Mouse (Mus musculus): ENCODE measurements around the gene Slc25a25. TPM values are rescaled to one million over a fixed set of nuclear protein-coding genes. Genes with fewer than 3 reads are reported as not detected.

Slc25a25 gene
- polyA plus RNA-seq, 1 experiment from 2014 or later, result 30.4 TPM

DNA sequence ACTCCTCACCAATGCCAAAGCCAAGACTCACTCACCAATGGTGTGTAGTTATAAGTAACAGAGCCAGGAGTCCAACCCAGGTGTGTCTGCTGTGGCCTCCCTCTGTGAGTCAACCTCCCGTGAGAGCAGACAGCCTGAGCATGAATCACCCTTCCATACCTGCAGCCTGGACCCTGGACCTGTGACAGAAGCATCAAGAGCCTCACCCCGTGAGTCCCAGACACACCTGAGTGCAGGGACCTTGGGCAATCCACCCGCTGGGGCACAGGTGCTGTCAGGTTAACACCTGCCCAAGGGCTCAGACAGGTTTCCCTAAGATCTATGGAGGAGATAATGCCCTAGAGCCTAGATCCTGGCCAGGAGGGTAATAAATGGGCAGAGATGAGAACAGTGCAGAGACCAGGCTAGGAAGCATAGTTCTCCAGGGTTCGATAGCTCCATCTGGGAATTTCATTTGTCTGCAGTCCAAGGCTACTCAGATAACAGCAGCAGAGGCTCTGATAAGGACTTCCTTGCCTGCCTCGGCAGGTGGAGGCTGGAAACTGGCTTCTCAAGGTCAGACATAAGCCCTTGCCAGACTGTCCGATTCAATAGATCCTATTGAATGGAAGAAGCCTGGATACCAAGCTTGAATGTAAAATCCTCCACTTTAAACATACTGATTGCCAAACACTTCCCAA lies 19.9 kb upstream of the Slc25a25 start:
- no peak overlapping the region for H3K4me2 ChIP-seq (ENCODE audit: low read length)
- ATAC-seq (no peak), DNase-seq (ENCODE audit: low spot score) (no peak)
- no peak overlapping the region for H3K27ac ChIP-seq (ENCODE audit: low read depth, low read length)
- 85% methylated on average over 6 of the region's 6 CpGs for WGBS
- no peaks in the 10 kb centered on the region for H3K9me3 ChIP-seq (replicated peaks; ENCODE audit: control insufficient read depth, low read length)
- no peaks in the 10 kb centered on the region for H3K36me3 ChIP-seq (ENCODE audit: control insufficient read depth, insufficient read depth, low read length)
- no peak overlapping the region for H3K4me3 ChIP-seq (ENCODE audit: low read depth, low read length)
- H3K4me1 ChIP-seq (ENCODE audit: control insufficient read depth, insufficient read depth, low read length), result no peaks in the 10 kb centered on the region
- H3K27me3 ChIP-seq (replicated peaks; ENCODE audit: control insufficient read depth, insufficient read depth, low read length), result no peaks in the 10 kb centered on the region
- no peak overlapping the region for H3K9ac ChIP-seq (ENCODE audit: low read length)

DNA sequence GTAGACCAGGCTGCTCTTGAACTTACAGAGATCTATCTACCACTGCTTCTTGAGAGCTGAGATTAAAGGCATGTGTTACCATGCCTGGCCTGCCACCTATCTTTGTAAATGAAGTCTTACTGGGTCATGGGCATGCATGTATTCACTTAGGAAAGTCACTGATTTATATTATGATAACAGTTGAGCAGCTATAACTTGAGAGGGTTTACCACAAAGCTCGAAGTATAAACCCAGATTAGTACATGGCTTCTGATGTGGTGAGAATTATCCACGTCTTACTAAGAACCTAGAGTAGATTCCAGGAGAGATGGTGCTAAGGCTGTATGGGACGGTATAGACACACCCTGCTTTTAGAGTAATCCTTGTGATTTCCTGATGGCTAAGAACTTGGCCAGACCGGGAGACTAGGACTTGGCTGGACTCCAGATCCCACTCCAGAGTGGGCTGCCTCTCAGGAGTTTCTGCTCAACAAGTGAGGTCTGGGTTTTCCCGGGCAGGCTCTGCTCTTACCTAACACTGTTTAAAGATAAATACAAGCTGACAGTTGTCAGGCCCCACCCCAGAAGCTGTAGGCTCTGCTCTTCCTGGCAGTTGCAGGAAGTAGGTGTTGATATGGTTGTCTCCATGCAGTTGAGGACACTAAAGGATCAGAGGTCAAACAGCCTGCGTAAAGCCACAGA lies 13.1 kb upstream of the Slc25a25 start:
- no peak overlapping the region for H3K4me2 ChIP-seq (ENCODE audit: low read length)
- no peaks in the 10 kb centered on the region; the same call in 1 of the 2 replicates for H3K4me1 ChIP-seq (ENCODE audit: control insufficient read depth, insufficient read depth, low read length)
- no peak overlapping the region for H3K9ac ChIP-seq (ENCODE audit: low read length)
- no peaks in the 10 kb centered on the region for H3K9me3 ChIP-seq (replicated peaks; ENCODE audit: control insufficient read depth, low read length)
- H3K4me3 ChIP-seq (ENCODE audit: low read depth, low read length), result no peak overlapping the region
- WGBS, result 76% methylated on average over 6 of the region's 6 CpGs
- H3K27ac ChIP-seq (ENCODE audit: low read depth, low read length), result no peak overlapping the region
- no peaks in the 10 kb centered on the region for H3K36me3 ChIP-seq (ENCODE audit: control insufficient read depth, insufficient read depth, low read length)
- no peaks in the 10 kb centered on the region for H3K27me3 ChIP-seq (replicated peaks; ENCODE audit: control insufficient read depth, insufficient read depth, low read length)
- no peak for ATAC-seq
- DNase-seq (ENCODE audit: low spot score), result no peak

DNA sequence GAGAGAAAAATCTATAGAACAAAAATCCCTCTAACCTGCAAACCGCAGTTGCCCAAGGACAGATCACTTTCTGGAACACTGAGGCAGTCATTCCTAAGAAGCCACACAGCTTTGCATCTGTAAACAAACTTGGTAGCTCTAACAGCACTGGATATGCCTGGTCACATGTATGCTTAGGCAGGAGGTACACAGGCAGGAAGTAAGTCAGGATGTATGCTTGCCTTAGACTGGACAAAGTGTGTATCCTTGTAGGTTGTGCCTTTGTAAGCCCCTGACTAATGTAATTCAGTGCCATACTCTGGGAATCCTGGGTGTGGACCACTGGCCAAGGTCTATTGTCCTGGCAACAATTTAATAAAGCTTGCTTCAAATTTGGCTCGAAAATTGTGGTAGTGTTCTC lies 12.5 kb upstream of the Slc25a25 start:
- Histone ChIP-seq H3K27ac (ENCODE audit: low read depth, low read length) (no peak overlapping the region), H3K36me3 (ENCODE audit: control insufficient read depth, insufficient read depth, low read length) (no peaks in the 10 kb centered on the region), H3K4me1 (ENCODE audit: control insufficient read depth, insufficient read depth, low read length) (no peaks in the 10 kb centered on the region; the same call in 1 of the 2 replicates), H3K9me3 (replicated peaks; ENCODE audit: control insufficient read depth, low read length) (no peaks in the 10 kb centered on the region), H3K27me3 (replicated peaks; ENCODE audit: control insufficient read depth, insufficient read depth, low read length) (no peaks in the 10 kb centered on the region), H3K9ac (ENCODE audit: low read length) (no peak overlapping the region), H3K4me3 (ENCODE audit: low read depth, low read length) (no peak overlapping the region), H3K4me2 (ENCODE audit: low read length) (no peak overlapping the region)
- DNase-seq (ENCODE audit: low spot score) (no peak), ATAC-seq (no peak)
- 82% methylated on average over 2 of the region's 2 CpGs for WGBS

DNA sequence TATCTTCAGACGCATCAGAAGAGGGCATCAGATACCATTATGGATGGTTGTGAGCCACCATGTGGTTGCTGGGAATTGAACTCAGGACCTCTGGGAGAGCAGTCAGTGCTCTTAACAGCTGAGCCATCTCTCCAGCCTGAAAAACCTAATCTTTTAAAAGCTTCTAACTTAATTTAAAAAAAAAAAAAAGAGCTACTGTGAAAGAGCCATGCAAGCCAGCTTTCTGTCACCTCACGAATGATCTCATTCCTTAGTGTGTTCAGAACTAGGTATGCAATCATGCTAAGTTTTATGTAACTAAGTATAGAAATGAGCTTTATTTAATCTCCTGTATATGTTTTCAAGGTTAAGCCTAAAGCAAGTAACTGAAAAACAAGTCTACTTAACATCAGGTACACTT lies 8.4 kb upstream of the Slc25a25 start:
- Histone ChIP-seq H3K4me2 (ENCODE audit: low read length) (no peak overlapping the region), H3K36me3 (ENCODE audit: control insufficient read depth, insufficient read depth, low read length) (peaks cover 9% of the 10 kb centered on the region), H3K4me1 (ENCODE audit: control insufficient read depth, insufficient read depth, low read length) (no peaks in the 10 kb centered on the region; the same call in 1 of the 2 replicates), H3K4me3 (ENCODE audit: low read depth, low read length) (no peak overlapping the region), H3K27me3 (replicated peaks; ENCODE audit: control insufficient read depth, insufficient read depth, low read length) (no peaks in the 10 kb centered on the region), H3K9ac (ENCODE audit: low read length) (no peak overlapping the region), H3K9me3 (replicated peaks; ENCODE audit: control insufficient read depth, low read length) (no peaks in the 10 kb centered on the region), H3K27ac (ENCODE audit: low read depth, low read length) (no peak overlapping the region)
- ATAC-seq, result no peak
- no peak for DNase-seq (ENCODE audit: low spot score)
- 91% methylated on average over 2 of the region's 2 CpGs for WGBS

DNA sequence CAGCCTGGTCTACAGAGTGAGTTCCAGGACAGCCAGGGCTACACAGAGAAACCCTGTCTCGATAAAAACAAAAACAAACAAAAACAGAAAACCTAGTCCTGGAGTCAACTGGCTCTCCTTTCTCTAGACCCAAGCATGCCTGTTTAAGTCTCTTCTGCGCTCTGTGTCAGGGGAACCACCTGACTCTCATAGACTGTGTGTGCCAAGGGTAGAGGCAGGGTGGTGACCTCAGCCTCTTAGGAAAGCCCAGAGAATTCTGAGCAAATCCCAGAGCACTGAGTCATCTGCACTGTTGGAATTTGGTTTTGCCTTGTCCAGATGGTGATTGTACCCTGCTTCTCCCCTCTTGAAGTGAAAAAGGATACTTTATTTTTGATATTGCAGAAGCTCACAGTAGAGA lies 7.1 kb upstream of the Slc25a25 start:
- Histone ChIP-seq H3K4me1 (ENCODE audit: control insufficient read depth, insufficient read depth, low read length) (no peaks in the 10 kb centered on the region), H3K9ac (ENCODE audit: low read length) (no peak overlapping the region), H3K4me2 (ENCODE audit: low read length) (no peak overlapping the region), H3K27me3 (replicated peaks; ENCODE audit: control insufficient read depth, insufficient read depth, low read length) (no peaks in the 10 kb centered on the region), H3K27ac (ENCODE audit: low read depth, low read length) (no peak overlapping the region), H3K36me3 (ENCODE audit: control insufficient read depth, insufficient read depth, low read length) (peaks cover 9% of the 10 kb centered on the region), H3K4me3 (ENCODE audit: low read depth, low read length) (no peak overlapping the region), H3K9me3 (replicated peaks; ENCODE audit: control insufficient read depth, low read length) (no peaks in the 10 kb centered on the region)
- no peak for DNase-seq (ENCODE audit: low spot score)
- 91% methylated on average over 2 of the region's 2 CpGs for WGBS
- no peak for ATAC-seq

DNA sequence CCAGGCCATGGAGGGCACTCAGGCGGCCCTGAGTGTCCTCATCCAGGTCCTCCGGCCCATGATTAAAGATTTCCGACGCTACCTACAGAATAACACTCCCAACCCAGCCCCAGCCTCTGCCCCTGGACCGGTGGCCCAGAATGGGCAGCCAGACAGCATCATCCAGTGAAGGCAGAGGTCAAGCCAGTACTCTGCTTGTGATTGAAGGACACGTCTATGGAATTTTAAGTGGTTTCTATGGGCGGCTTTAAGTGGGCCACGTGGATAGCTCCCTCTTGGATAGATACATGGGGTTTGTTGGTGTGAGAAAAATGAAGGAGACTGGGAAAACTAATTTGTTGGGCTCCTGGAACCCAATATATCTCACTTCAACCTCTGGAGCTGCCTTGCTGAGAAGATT lies 3.9 kb upstream of the Slc25a25 start:
- Histone ChIP-seq H3K27ac (ENCODE audit: low read depth, low read length) (no peak overlapping the region), H3K4me3 (ENCODE audit: low read depth, low read length) (no peak overlapping the region), H3K27me3 (replicated peaks; ENCODE audit: control insufficient read depth, insufficient read depth, low read length) (no peaks in the 10 kb centered on the region), H3K9ac (ENCODE audit: low read length) (no peak overlapping the region), H3K4me2 (ENCODE audit: low read length) (no peak overlapping the region), H3K9me3 (replicated peaks; ENCODE audit: control insufficient read depth, low read length) (no peaks in the 10 kb centered on the region), H3K36me3 (ENCODE audit: control insufficient read depth, insufficient read depth, low read length) (peaks cover 9% of the 10 kb centered on the region), H3K4me1 (ENCODE audit: control insufficient read depth, insufficient read depth, low read length) (peaks cover 10% of the 10 kb centered on the region; the same call in 1 of the 2 replicates)
- ATAC-seq (no peak), DNase-seq (ENCODE audit: low spot score) (no peak)
- 95% methylated on average over 8 of the region's 8 CpGs for whole genome bisulfite sequencing

DNA sequence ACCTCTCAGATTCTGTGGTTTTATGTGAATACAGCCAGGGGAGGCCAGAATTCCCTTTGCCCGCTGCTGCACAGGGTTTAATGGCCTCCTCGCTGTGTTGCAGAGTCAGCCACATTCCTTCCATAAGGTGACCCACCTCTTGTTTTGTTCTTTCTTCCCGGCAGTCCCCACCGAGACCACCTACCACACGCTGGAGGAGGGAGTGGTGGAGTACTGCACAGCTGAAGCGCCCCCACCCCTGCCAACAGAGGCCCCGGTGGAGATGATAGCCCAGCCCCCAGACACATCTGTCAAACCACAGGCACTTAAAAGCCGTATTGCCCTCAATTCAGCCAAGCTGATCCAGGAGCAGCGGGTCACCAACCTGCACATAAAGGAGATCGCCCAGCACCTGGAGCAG lies 3.4 kb upstream of the Slc25a25 start:
- Histone ChIP-seq H3K27ac (ENCODE audit: low read depth, low read length) (no peak overlapping the region), H3K36me3 (ENCODE audit: control insufficient read depth, insufficient read depth, low read length) (peaks cover 9% of the 10 kb centered on the region), H3K4me3 (ENCODE audit: low read depth, low read length) (no peak overlapping the region), H3K9ac (ENCODE audit: low read length) (no peak overlapping the region), H3K4me1 (ENCODE audit: control insufficient read depth, insufficient read depth, low read length) (peaks cover 14% of the 10 kb centered on the region; the same call in 1 of the 2 replicates), H3K4me2 (ENCODE audit: low read length) (no peak overlapping the region), H3K27me3 (replicated peaks; ENCODE audit: control insufficient read depth, insufficient read depth, low read length) (no peaks in the 10 kb centered on the region), H3K9me3 (replicated peaks; ENCODE audit: control insufficient read depth, low read length) (no peaks in the 10 kb centered on the region)
- ATAC-seq (no peak), DNase-seq (ENCODE audit: low spot score) (no peak)
- 86% methylated on average over 10 of the region's 10 CpGs for WGBS

DNA sequence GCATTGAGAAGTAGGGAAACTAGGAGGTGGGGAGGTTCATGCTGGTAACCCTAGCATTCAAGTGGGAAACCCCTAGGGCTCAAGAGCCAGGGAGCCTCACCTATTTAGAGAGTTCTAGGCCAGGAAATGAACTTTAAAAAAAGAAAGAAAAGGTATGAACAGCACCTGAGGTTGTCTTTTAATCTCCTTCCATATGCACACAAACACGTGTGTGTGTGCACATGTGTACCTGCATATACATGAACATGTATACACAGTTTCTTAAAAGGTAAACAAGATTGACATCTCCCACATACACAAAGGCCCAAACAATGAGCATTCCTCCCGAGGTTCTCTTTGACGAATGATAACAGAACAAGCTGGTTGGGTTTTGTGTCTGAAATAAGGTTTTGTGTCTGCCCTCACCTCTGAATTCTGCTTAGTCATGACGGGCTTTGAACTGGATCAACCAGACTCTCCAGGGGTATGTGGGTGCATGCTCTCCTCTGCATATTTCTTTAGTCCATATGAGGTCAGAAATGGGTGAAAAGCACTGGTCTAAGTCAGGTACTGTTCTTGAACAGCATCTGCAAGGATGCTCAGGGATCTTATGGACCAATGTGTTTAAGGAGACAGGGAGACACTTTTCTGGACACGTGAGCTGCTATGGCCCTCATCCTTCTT lies 2.5 kb upstream of the Slc25a25 start:
- ATAC-seq (no peak), DNase-seq (ENCODE audit: low spot score) (no peak)
- peaks cover 18% of the 10 kb centered on the region; the same call in 1 of the 2 replicates for H3K4me1 ChIP-seq (ENCODE audit: control insufficient read depth, insufficient read depth, low read length)
- H3K4me3 ChIP-seq (ENCODE audit: low read depth, low read length), result no peak overlapping the region
- WGBS, result 90% methylated on average over 5 of the region's 5 CpGs
- H3K27ac ChIP-seq (ENCODE audit: low read depth, low read length), result no peak overlapping the region
- no peak overlapping the region for H3K9ac ChIP-seq (ENCODE audit: low read length)
- no peaks in the 10 kb centered on the region for H3K9me3 ChIP-seq (replicated peaks; ENCODE audit: control insufficient read depth, low read length)
- H3K27me3 ChIP-seq (replicated peaks; ENCODE audit: control insufficient read depth, insufficient read depth, low read length), result no peaks in the 10 kb centered on the region
- peaks cover 9% of the 10 kb centered on the region for H3K36me3 ChIP-seq (ENCODE audit: control insufficient read depth, insufficient read depth, low read length)
- no peak overlapping the region for H3K4me2 ChIP-seq (ENCODE audit: low read length)

Measured in forebrain, embryonic 14.5 days (tissue).